Mouse (Mus musculus) erythroblast, embryonic 14.5 days (primary cell): Measurements from ENCODE around the gene Sis. TPM values are rescaled to one million over a fixed set of nuclear protein-coding genes. Genes with fewer than 3 reads are reported as not detected.

Experiments used
- H3K27me3 ChIP-seq: 2 replicates; pipeline ENCODE4 v1.6.1; 2012; ENCODE audit warnings: inconsistent platforms; ENCODE audit not compliant: control insufficient read depth
- H3K36me3 ChIP-seq: 2 replicates; pipeline ENCODE4 v1.6.1; 2012; ENCODE audit warnings: mild to moderate bottlenecking, inconsistent platforms; ENCODE audit not compliant: control insufficient read depth
- H3K4me1 ChIP-seq: 2 replicates; pipeline ENCODE4 v1.6.1; 2012; ENCODE audit warnings: inconsistent platforms; ENCODE audit not compliant: control insufficient read depth
- H3K4me3 ChIP-seq: replicated peaks from 2 replicates; pipeline ENCODE3; 2012; ENCODE audit warnings: moderate library complexity, mild to moderate bottlenecking, inconsistent platforms
- H3K9me3 ChIP-seq: 2 replicates; pipeline ENCODE4 v1.6.1; 2012; ENCODE audit warnings: low read length, inconsistent platforms, mixed read lengths; ENCODE audit not compliant: control insufficient read depth
- GATA1 ChIP-seq: IDR thresholded peaks from 2 replicates; pipeline ENCODE4 v1.6.1; 2012; ENCODE audit warnings: low read length, inconsistent platforms, mixed read lengths
- TAL1 ChIP-seq: IDR thresholded peaks from 3 replicates; pipeline ENCODE4 v1.6.1; 2012; ENCODE audit warnings: low read length, inconsistent platforms, mixed read lengths
- polyA plus RNA-seq: library from polyadenylated mRNA; stranded (reverse); fragments of >175 nt; gene quantifications from 2 replicates; pipeline ENCODE4 v1.2.3, GENCODE M21; 2012

The Sis gene
- polyA plus RNA-seq, 1 experiment, result not detected

- Histone ChIP-seq H3K27me3 (no peaks in the 10 kb centered on the region), H3K4me1 (no peaks in the 10 kb centered on the region), H3K9me3 (no peaks in the 10 kb centered on the region; the same call in 1 of the 2 replicates), H3K36me3 (no peaks in the 10 kb centered on the region), H3K4me3 (no peak overlapping the region)
- TF ChIP-seq GATA1, result no peak
- TF ChIP-seq TAL1, result no peak
Observed at GRCm38 (mm10) chr3:72855405-72855804, 112.3 kb downstream of the Sis start.

GRCm38 (mm10) chr3:72840641-72841040 lies 127.0 kb downstream of the Sis start:
- Histone ChIP-seq H3K36me3 (no peaks in the 10 kb centered on the region), H3K9me3 (no peaks in the 10 kb centered on the region), H3K4me1 (no peaks in the 10 kb centered on the region), H3K27me3 (no peaks in the 10 kb centered on the region), H3K4me3 (no peak overlapping the region)
- TF ChIP-seq GATA1 (no peak), TAL1 (no peak)

Other genes with a start within 250 kb of the Sis start
- not detected in 2 replicates for gene Slitrk3, start 89.9 kb upstream of the Sis start, polyA plus RNA-seq